Mouse (Mus musculus) CH12.LX (cell line): Measurements from ENCODE around the gene Aff3. TPM values are rescaled to one million over a fixed set of nuclear protein-coding genes. Genes with fewer than 3 reads are reported as not detected.

Experiments used
- DNase-seq: peaks from one replicate; pipeline ENCODE4 v3.0.0-alpha.2; 2013; ENCODE audit errors: extremely low read depth
- H3K27ac ChIP-seq: 2 replicates; pipeline ENCODE4 v1.5.1; 2012; ENCODE audit warnings: low read depth, mild to moderate bottlenecking, control low read depth, moderate library complexity; ENCODE audit not compliant: insufficient read depth
- H3K27me3 ChIP-seq: replicated peaks from 2 replicates; pipeline ENCODE3; 2012; ENCODE audit warnings: inconsistent platforms
- H3K36me3 ChIP-seq, 2 experiments: replicated peaks in 1 of 2; 2 replicates each; pipeline versions ENCODE3 to v1.6.1; 2012; ENCODE audit warnings: inconsistent platforms in 1 of 2, low read length in 1 of 2, mild to moderate bottlenecking in 1 of 2, mixed read lengths in 1 of 2, moderate library complexity in 1 of 2; ENCODE audit not compliant: control insufficient read depth in 1 of 2, insufficient read depth in 1 of 2
- H3K4me1 ChIP-seq, 2 experiments: 2 replicates each; pipeline ENCODE4 v1.6.1; 2012; ENCODE audit warnings: inconsistent platforms in 1 of 2, moderate library complexity in 1 of 2; ENCODE audit not compliant: insufficient read depth in 2 of 2, control insufficient read depth in 1 of 2
- H3K4me2 ChIP-seq: 2 replicates; pipeline ENCODE4 v1.6.1; 2012; ENCODE audit warnings: low read depth, mild to moderate bottlenecking, control low read depth; ENCODE audit not compliant: poor library complexity, insufficient read depth, severe bottlenecking
- H3K4me3 ChIP-seq, 3 experiments: fragments of 150-350 bp in 1 of 3; sonication (generic) in 1 of 3; replicated peaks in 1 of 3; 2 replicates each; pipeline versions ENCODE3 to v1.5.1; 2011 to 2012; ENCODE audit warnings: low read depth in 2 of 3, low read length in 2 of 3, mild to moderate bottlenecking in 2 of 3, moderate library complexity in 2 of 3, control low read depth in 1 of 3, improper control_type of control experiment in 1 of 3, inconsistent platforms in 1 of 3, mixed read lengths in 1 of 3; ENCODE audit not compliant: poor library complexity in 1 of 3
- H3K79me2 ChIP-seq: replicated peaks from 2 replicates; pipeline ENCODE4 v1.6.1; 2012; ENCODE audit warnings: mild to moderate bottlenecking, moderate library complexity; ENCODE audit not compliant: control insufficient read depth, poor library complexity, insufficient read depth, severe bottlenecking; ENCODE audit errors: extremely low read depth
- H3K9ac ChIP-seq: 2 replicates; pipeline ENCODE4 v1.6.1; 2012; ENCODE audit warnings: low read depth, mild to moderate bottlenecking, control low read depth, moderate library complexity; ENCODE audit not compliant: insufficient read depth
- H3K9me3 ChIP-seq: replicated peaks from 2 replicates; pipeline ENCODE3; 2012; ENCODE audit warnings: low read length, inconsistent platforms, mixed read lengths
- BHLHE40 ChIP-seq: IDR thresholded peaks from 2 replicates; pipeline ENCODE4 v1.6.1; 2011; ENCODE audit warnings: mild to moderate bottlenecking, low read depth, low read length, improper control_type of control experiment
- CHD1 ChIP-seq: IDR thresholded peaks from 2 replicates; pipeline ENCODE4 v1.6.1; 2012; ENCODE audit warnings: low read depth, low read length, improper control_type of control experiment, inconsistent platforms
- CHD2 ChIP-seq: IDR thresholded peaks from 2 replicates; pipeline ENCODE4 v1.6.1; 2011; ENCODE audit warnings: low read length, improper control_type of control experiment
- CTCF ChIP-seq, 2 experiments: IDR thresholded peaks in 1 of 2; conservative IDR thresholded peaks in 1 of 2; 2 replicates each; pipeline ENCODE4 v1.5.1; 2011 to 2012; ENCODE audit warnings: low read depth in 2 of 2, low read length in 2 of 2, improper control_type of control experiment in 1 of 2, inconsistent platforms in 1 of 2, mild to moderate bottlenecking in 1 of 2, moderate library complexity in 1 of 2
- ELF1 ChIP-seq: IDR thresholded peaks from 2 replicates; pipeline ENCODE4 v1.6.1; 2014; ENCODE audit warnings: low read depth, mild to moderate bottlenecking, inconsistent platforms, low read length, improper control_type of control experiment
- IRF4 ChIP-seq: IDR thresholded peaks from 2 replicates; pipeline ENCODE4 v1.6.1; 2014; ENCODE audit warnings: low read depth, mild to moderate bottlenecking, inconsistent platforms, low read length, improper control_type of control experiment
- JUND ChIP-seq: conservative IDR thresholded peaks from 2 replicates; pipeline ENCODE4 v1.6.1; 2011; ENCODE audit warnings: low read depth, low read length, improper control_type of control experiment
- MAFK ChIP-seq: IDR thresholded peaks from 2 replicates; pipeline ENCODE4 v1.6.1; 2011; ENCODE audit warnings: low read length, improper control_type of control experiment; ENCODE audit not compliant: insufficient replicate concordance
- MAZ ChIP-seq: IDR thresholded peaks from 2 replicates; pipeline ENCODE4 v1.6.1; 2012; ENCODE audit warnings: low read depth, mild to moderate bottlenecking, inconsistent platforms, low read length, improper control_type of control experiment, moderate library complexity
- NELFE ChIP-seq: IDR thresholded peaks from 2 replicates; pipeline ENCODE4 v1.6.1; 2011; ENCODE audit warnings: low read depth, low read length, improper control_type of control experiment
- PAX5 ChIP-seq: IDR thresholded peaks from 2 replicates; pipeline ENCODE4 v1.6.1; 2012; ENCODE audit warnings: low read length, inconsistent platforms, mixed read lengths
- RAD21 ChIP-seq: IDR thresholded peaks from 2 replicates; pipeline ENCODE4 v1.6.1; 2011; ENCODE audit warnings: low read depth, mild to moderate bottlenecking, low read length, improper control_type of control experiment, moderate library complexity
- RCOR1 ChIP-seq: conservative IDR thresholded peaks from 2 replicates; pipeline ENCODE4 v1.6.1; 2012; ENCODE audit warnings: low read depth, mild to moderate bottlenecking, inconsistent platforms, low read length, improper control_type of control experiment
- SIN3A ChIP-seq: IDR thresholded peaks from 2 replicates; pipeline ENCODE4 v1.6.1; 2012; ENCODE audit warnings: low read length, improper control_type of control experiment, inconsistent platforms
- SMC3 ChIP-seq: IDR thresholded peaks from 2 replicates; pipeline ENCODE4 v1.6.1; 2011; ENCODE audit warnings: low read depth, low read length, improper control_type of control experiment
- TCF12 ChIP-seq: IDR thresholded peaks from 2 replicates; pipeline ENCODE4 v1.6.1; 2014; ENCODE audit warnings: low read depth, mild to moderate bottlenecking, inconsistent platforms, low read length, improper control_type of control experiment
- USF1 ChIP-seq: IDR thresholded peaks from 2 replicates; pipeline ENCODE4 v1.6.1; 2014; ENCODE audit warnings: low read depth, mild to moderate bottlenecking, inconsistent platforms, low read length, improper control_type of control experiment
- dilution Hi-C: fragments of 300-500 bp; cut with MboI; formaldehyde crosslinking; loops from 2 replicates; pipeline ENCODE4 v1.14.3; 2020; ENCODE audit warnings: low sequenced_read_pairs; ENCODE audit not compliant: extremely low pct_unique_long_range_greater_than_20kb, extremely low pct_ligation_motif_present
- in situ Hi-C: fragments of 300-500 bp; cut with MboI; formaldehyde crosslinking; loops from 3 replicates; pipeline ENCODE4 v1.14.3; 2019; ENCODE audit warnings: low sequenced_read_pairs, low pct_ligation_motif_present, low pct_unique_long_range_greater_than_20kb, mixed read lengths
- polyA plus RNA-seq: library from polyadenylated mRNA; unstranded; fragments of >175 nt; gene quantifications from 2 replicates; pipeline ENCODE4 v1.2.1, GENCODE M21; 2012; ENCODE audit warnings: low read depth; ENCODE audit not compliant: insufficient read length
- total RNA-seq, 2 experiments: library from RNA; depleted of rRNA; stranded (reverse); fragments of 300-350 nt in 1 of 2; fragments of >200 nt in 1 of 2; gene quantifications; 2 replicates each; pipeline ENCODE4 v1.2.3; 2012 to 2014

Aff3 gene
- total and polyA plus RNA-seq, 3 experiments: 5.1 to 29.9 (median 7.7) TPM

DNA sequence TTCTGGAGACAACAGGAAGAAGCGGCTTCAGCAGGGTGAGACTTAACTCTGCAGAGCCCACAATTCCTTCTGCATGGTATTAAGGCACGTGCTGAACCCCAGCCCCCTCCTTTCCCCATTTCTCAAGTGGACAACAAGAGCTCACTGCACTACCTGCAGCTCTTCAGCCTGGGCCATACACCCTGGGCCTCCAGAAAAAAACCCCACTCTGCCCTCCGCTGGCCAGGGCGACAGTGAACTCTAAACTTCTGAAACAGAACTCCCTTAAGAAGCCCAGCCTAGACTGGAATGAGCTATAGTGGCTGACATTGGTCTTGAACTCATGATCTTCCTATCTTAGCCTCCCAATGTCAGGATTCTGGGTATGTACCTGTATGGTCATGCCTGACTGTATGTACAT is 59.3 kb downstream of the Aff3 start:
- Histone ChIP-seq H3K27ac (no peak overlapping the region), H3K36me3 (peaks cover 0 to 64% of the 10 kb centered on the region in 2 experiments), H3K27me3 (no peaks in the 10 kb centered on the region), H3K79me2 (no peaks in the 10 kb centered on the region; the same call in 1 of the 2 replicates), H3K9ac (no peak overlapping the region), H3K9me3 (no peaks in the 10 kb centered on the region), H3K4me2 (no peak overlapping the region), H3K4me3 (no peak overlapping the region), H3K4me1 (peaks cover 0 to 47% of the 10 kb centered on the region in 2 experiments; a peak in 2 of 4 replicates)
- dilution Hi-C loops (no loop called here), in situ Hi-C loops (no loop called here)
- TF ChIP-seq SIN3A (no peak), SMC3 (peak; percentile 48), CTCF (conservative IDR thresholded peaks at IDR 0.05 in 1 of 2, IDR thresholded peaks at IDR 0.05 in 1 of 2; ENCODE audit: low read depth in 2 of 2, low read length in 2 of 2) (peak in 1 of 2 experiments; percentile 46; a peak in 2 of 4 replicates), BHLHE40 (no peak), RAD21 (peak; percentile 35), NELFE (no peak), ELF1 (no peak), RCOR1 (no peak), TCF12 (no peak), MAFK (no peak), JUND (no peak), USF1 (no peak), CHD2 (no peak)
- DNase-seq: no peak

GRCm38 (mm10) chr1:38604611-38605010 is 60.1 kb downstream of the Aff3 start:
- in situ Hi-C loops (no loop called here), dilution Hi-C loops (no loop called here)
- H3K9ac ChIP-seq: no peak overlapping the region

More at GRCm38 (mm10) chr1:38604611-38605010, 60.1 kb downstream of the Aff3 start:
- Histone ChIP-seq H3K4me2 (no peak overlapping the region), H3K79me2 (no peaks in the 10 kb centered on the region; the same call in 1 of the 2 replicates), H3K9me3 (no peaks in the 10 kb centered on the region), H3K27ac (no peak overlapping the region), H3K36me3 (peaks cover 0 to 70% of the 10 kb centered on the region in 2 experiments), H3K4me1 (peaks cover 0 to 54% of the 10 kb centered on the region in 2 experiments; a peak in 2 of 4 replicates), H3K4me3 (no peak overlapping the region), H3K27me3 (no peaks in the 10 kb centered on the region)
- no peak for DNase-seq
- TF ChIP-seq MAZ (no peak), CHD2 (no peak), CHD1 (no peak), PAX5 (no peak), SMC3 (no peak), IRF4 (no peak)
